Mouse (Mus musculus) liver, adult 2 months (tissue): Measurements from ENCODE around the gene Frem1. TPM values are rescaled to one million over a fixed set of nuclear protein-coding genes. Genes with fewer than 3 reads are reported as not detected.

Experiments
- DNase-seq: peaks from one replicate; pipeline ENCODE4 v3.0.0-alpha.2; 2011; ENCODE audit warnings: low read depth, low spot score; ENCODE audit errors: extremely low read depth
- H3K27ac ChIP-seq: fragments of 200-500 bp; replicated peaks from 2 replicates; pipeline ENCODE4 v1.5.1; 2012; ENCODE audit warnings: low read depth, mild to moderate bottlenecking, control low read depth, inconsistent platforms, low read length; ENCODE audit not compliant: insufficient read depth
- H3K27me3 ChIP-seq: fragments of 200-500 bp; 2 replicates; pipeline ENCODE4 v1.6.1; 2012; ENCODE audit warnings: mild to moderate bottlenecking, moderate library complexity, low read length, inconsistent platforms; ENCODE audit not compliant: control insufficient read depth, insufficient read depth
- H3K36me3 ChIP-seq: fragments of 200-500 bp; 2 replicates; pipeline ENCODE4 v1.6.1; 2012; ENCODE audit warnings: low read length, inconsistent platforms; ENCODE audit not compliant: control insufficient read depth, insufficient read depth
- H3K4me1 ChIP-seq: fragments of 200-500 bp; 2 replicates; pipeline ENCODE4 v1.6.1; 2011; ENCODE audit warnings: low read length; ENCODE audit not compliant: control insufficient read depth, insufficient read depth
- H3K4me3 ChIP-seq: fragments of 200-500 bp; 2 replicates; pipeline ENCODE4 v1.5.1; 2011; ENCODE audit warnings: low read depth, mild to moderate bottlenecking, control low read depth, low read length, moderate library complexity; ENCODE audit not compliant: insufficient read depth
- H3K79me2 ChIP-seq: fragments of 200-500 bp; 2 replicates; pipeline ENCODE4 v1.6.1; 2012; ENCODE audit warnings: inconsistent platforms, mild to moderate bottlenecking, low read length, moderate library complexity; ENCODE audit not compliant: control insufficient read depth, insufficient read depth
- H3K9ac ChIP-seq: fragments of 200-500 bp; 2 replicates; pipeline ENCODE4 v1.6.1; 2012; ENCODE audit warnings: low read depth, mild to moderate bottlenecking, control low read depth, inconsistent platforms, low read length
- CTCF ChIP-seq: fragments of 200-500 bp; IDR thresholded peaks from 2 replicates; pipeline ENCODE4 v1.5.1; 2011; ENCODE audit warnings: low read depth, low read length, control low read depth
- POLR2A ChIP-seq: fragments of 200-500 bp; IDR thresholded peaks from 2 replicates; pipeline ENCODE4 v1.6.1; 2011; ENCODE audit warnings: low read length, control low read depth; ENCODE audit not compliant: insufficient read depth; ENCODE audit errors: extremely low read depth
- WGBS: fragments of 180-500 bp; shearing (Covaris S2); methylation state at CpG from one replicate; pipeline ENCODE4 v1.1.7; 2018; 5-methylcytosine and 5-hydroxymethylcytosine counted together
- polyA plus RNA-seq: library from polyadenylated mRNA; depleted of rRNA; stranded (reverse); fragments of >200 nt; gene quantifications from 2 replicates; pipeline ENCODE4 v1.2.3, GENCODE M21; 2012
- total RNA-seq: library from RNA; depleted of rRNA; stranded (reverse); fragments of >200 nt; gene quantifications from 2 replicates; pipeline ENCODE4 v1.2.3, GENCODE M21; 2014

Frem1 gene
- total and polyA plus RNA-seq, 2 experiments: 0.31 to 0.65 TPM

- TF ChIP-seq POLR2A (no peak), CTCF (no peak)
Observed at GRCm38 (mm10) chr4:83046069-83046468, 6.1 kb downstream of the Frem1 start.

DNA sequence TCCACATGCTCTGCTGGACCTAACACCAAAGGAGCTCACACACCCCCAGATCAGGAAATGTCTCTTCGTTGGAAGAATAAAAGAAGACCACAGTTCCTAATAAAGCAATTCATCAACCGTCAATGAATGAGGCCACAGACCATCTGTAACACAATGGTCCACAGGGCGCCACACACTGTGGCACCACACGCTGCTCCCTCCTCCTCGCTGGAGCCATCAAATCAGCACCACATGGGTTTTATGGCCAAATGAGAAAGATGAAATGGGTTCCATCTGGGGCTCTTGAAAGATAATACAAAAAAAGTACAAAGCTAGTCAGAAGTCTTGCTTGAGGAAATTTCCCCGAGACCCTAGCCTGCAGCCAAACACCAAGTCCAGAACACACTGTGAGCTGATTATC, 6.9 kb downstream of the Frem1 start:
- Histone ChIP-seq H3K36me3 (no peaks in the 10 kb centered on the region), H3K27ac (no peak overlapping the region), H3K9ac (no peak overlapping the region), H3K79me2 (no peaks in the 10 kb centered on the region), H3K4me3 (no peak overlapping the region), H3K27me3 (0 out of 2 replicates have a peak, but pooled peaks cover under 1% of the 10 kb centered on the region), H3K4me1 (no peaks in the 10 kb centered on the region)
- TF ChIP-seq POLR2A: no peak
- no peak for TF ChIP-seq CTCF
- WGBS: 89% methylated on average over 6 of the region's 6 CpGs
- no peak for DNase-seq

More at GRCm38 (mm10) chr4:83046069-83046468, 6.1 kb downstream of the Frem1 start:
- DNase-seq: no peak
- WGBS: 81% methylated on average over 3 of the region's 3 CpGs
- Histone ChIP-seq H3K4me1 (no peaks in the 10 kb centered on the region), H3K9ac (no peak overlapping the region), H3K27ac (no peak overlapping the region), H3K79me2 (no peaks in the 10 kb centered on the region), H3K27me3 (0 out of 2 replicates have a peak, but pooled peaks cover 3% of the 10 kb centered on the region), H3K36me3 (no peaks in the 10 kb centered on the region), H3K4me3 (no peak overlapping the region)

GRCm38 (mm10) chr4:83040780-83041179, 11.4 kb downstream of the Frem1 start:
- Histone ChIP-seq H3K36me3 (no peaks in the 10 kb centered on the region), H3K27ac (no peak overlapping the region), H3K4me3 (no peak overlapping the region), H3K27me3 (no peaks in the 10 kb centered on the region), H3K9ac (no peak overlapping the region), H3K79me2 (no peaks in the 10 kb centered on the region), H3K4me1 (no peaks in the 10 kb centered on the region)
- 88% methylated on average over 3 of the region's 3 CpGs for WGBS
- TF ChIP-seq POLR2A (no peak), CTCF (no peak)
- DNase-seq: no peak

GRCm38 (mm10) chr4:83032780-83033179, 19.4 kb downstream of the Frem1 start:
- no peak overlapping the region for H3K4me3 ChIP-seq
- DNase-seq: no peak
- no peaks in the 10 kb centered on the region for H3K36me3 ChIP-seq
- no peaks in the 10 kb centered on the region for H3K27me3 ChIP-seq
- TF ChIP-seq POLR2A: no peak
- no peak for TF ChIP-seq CTCF
- no peaks in the 10 kb centered on the region for H3K4me1 ChIP-seq
- WGBS: 83% methylated on average over 1 of the region's 1 CpGs
- no peak overlapping the region for H3K9ac ChIP-seq
- no peaks in the 10 kb centered on the region for H3K79me2 ChIP-seq
- H3K27ac ChIP-seq: no peak overlapping the region

DNA sequence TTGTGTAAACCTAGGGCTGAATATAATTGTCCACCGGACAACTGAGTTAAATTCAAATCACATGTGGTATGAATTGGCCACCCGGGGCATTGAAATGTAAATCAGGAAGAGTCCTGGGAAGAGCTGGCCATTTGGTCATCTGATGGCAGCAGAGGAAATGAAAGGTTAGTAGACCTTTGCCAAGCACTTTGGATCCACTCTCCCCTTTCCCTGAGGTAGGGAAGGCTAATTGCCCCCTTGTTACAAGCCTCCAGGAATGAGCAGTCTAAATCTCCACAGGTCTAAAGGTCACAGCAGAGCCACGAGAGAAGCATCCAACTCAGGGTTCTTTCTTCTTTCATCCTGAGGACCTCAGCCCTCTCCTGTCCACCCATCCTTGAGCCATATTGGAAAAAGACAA, 20.5 kb downstream of the Frem1 start:
- no peak overlapping the region for H3K27ac ChIP-seq
- DNase-seq: no peak
- no peak overlapping the region for H3K9ac ChIP-seq
- TF ChIP-seq CTCF (no peak), POLR2A (no peak)
- WGBS: 65% methylated on average over 3 of the region's 3 CpGs
- H3K4me1 ChIP-seq: no peaks in the 10 kb centered on the region
- H3K79me2 ChIP-seq: no peaks in the 10 kb centered on the region
- no peaks in the 10 kb centered on the region for H3K36me3 ChIP-seq
- no peaks in the 10 kb centered on the region for H3K27me3 ChIP-seq
- H3K4me3 ChIP-seq: no peak overlapping the region

GRCm38 (mm10) chr4:83030097-83030496, 22.0 kb downstream of the Frem1 start:
- Histone ChIP-seq H3K4me3 (no peak overlapping the region), H3K27ac (no peak overlapping the region), H3K27me3 (no peaks in the 10 kb centered on the region), H3K4me1 (no peaks in the 10 kb centered on the region), H3K79me2 (no peaks in the 10 kb centered on the region), H3K9ac (no peak overlapping the region), H3K36me3 (no peaks in the 10 kb centered on the region)
- WGBS: 85% methylated on average over 6 of the region's 6 CpGs
- DNase-seq: no peak
- TF ChIP-seq POLR2A (no peak), CTCF (no peak)
